Mouse (Mus musculus) liver, postnatal 0 days (tissue): ENCODE results near the gene Cacybp.

Experiments used
- CTCF ChIP-seq: sonication (generic); IDR thresholded peaks from 2 replicates; pipeline ENCODE4 v1.5.1; 2016; ENCODE audit warnings: antibody characterized with exemption, low read depth
- EP300 ChIP-seq: IDR thresholded peaks from 2 replicates; pipeline ENCODE4 v1.6.1; 2016; ENCODE audit warnings: antibody characterized with exemption, low read depth, mild to moderate bottlenecking

- TF ChIP-seq CTCF (peak; percentile 96), EP300 (peak; percentile 74; the same call in 1 of the 2 replicates)
Measured at GRCm38 (mm10) chr1:160194529-160195336, 17.9 kb downstream of the Cacybp start, which contains the start of gene Mrps14.
